Mouse (Mus musculus) forelimb bud, embryonic 11.5 days (tissue): ENCODE results near the gene Klhl11.

ENCODE experiments used
- DNase-seq: peaks from one replicate; pipeline ENCODE4 v3.0.0-alpha.2; 2012; ENCODE audit warnings: low read depth, low spot score

Klhl11 gene

GRCm38 (mm10) chr11:100471352-100472196 is 967 bp downstream of the Klhl11 start:
- peak; percentile 17 for DNase-seq

- DNase-seq: no peak
Observed at GRCm38 (mm10) chr11:100465833-100466232, 6.7 kb downstream of the Klhl11 start.

- DNase-seq: no peak
Observed at GRCm38 (mm10) chr11:100465229-100465792, 7.2 kb downstream of the Klhl11 start.

GRCm38 (mm10) chr11:100462699-100463098 is 9.8 kb downstream of the Klhl11 start:
- no peak for DNase-seq

- no peak for DNase-seq
Observed at GRCm38 (mm10) chr11:100457711-100458110, 14.8 kb downstream of the Klhl11 start.

GRCm38 (mm10) chr11:100457247-100457646 is 15.3 kb downstream of the Klhl11 start:
- DNase-seq: no peak

GRCm38 (mm10) chr11:100442625-100443024 is 29.9 kb downstream of the Klhl11 start:
- no peak for DNase-seq

- no peak for DNase-seq
Observed at GRCm38 (mm10) chr11:100441797-100442196, 30.7 kb downstream of the Klhl11 start, which contains the start of the genes Nt5c3b and Klhl10. TSS of gene Nt5c3b (minus strand) at chr11:100441808. TSS of gene Klhl10 (plus strand) at chr11:100441917.

- peak; percentile 75 for DNase-seq
Observed at GRCm38 (mm10) chr11:100440691-100441522, 31.6 kb downstream of the Klhl11 start.

- no peak for DNase-seq
Observed at GRCm38 (mm10) chr11:100437901-100438300, 34.6 kb downstream of the Klhl11 start.

- no peak for DNase-seq
Observed at GRCm38 (mm10) chr11:100435678-100436246, 36.8 kb downstream of the Klhl11 start.

- no peak for DNase-seq
Observed at GRCm38 (mm10) chr11:100432002-100432401, 40.5 kb downstream of the Klhl11 start.

GRCm38 (mm10) chr11:100430052-100430451 is 42.5 kb downstream of the Klhl11 start:
- no peak for DNase-seq

- DNase-seq: no peak
Observed at GRCm38 (mm10) chr11:100428612-100429199, 43.8 kb downstream of the Klhl11 start.

- DNase-seq: no peak
Observed at GRCm38 (mm10) chr11:100426820-100427219, 45.7 kb downstream of the Klhl11 start.

GRCm38 (mm10) chr11:100425851-100426250 is 46.7 kb downstream of the Klhl11 start:
- DNase-seq: peak; percentile 63

GRCm38 (mm10) chr11:100423836-100424235 is 48.7 kb downstream of the Klhl11 start:
- DNase-seq: no peak

GRCm38 (mm10) chr11:100421537-100421936 is 51.0 kb downstream of the Klhl11 start:
- DNase-seq: no peak

- DNase-seq: peak; percentile 69
Observed at GRCm38 (mm10) chr11:100414914-100415822, 57.4 kb downstream of the Klhl11 start, which contains the start of gene Fkbp10. TSS of gene Fkbp10 (plus strand) at chr11:100415697.
